Mouse (Mus musculus): ENCODE measurements at regions not wholly inside any gene's neighbourhood (a gene's known extent, or its start where the extent isn't known, plus 50 kb on each side); places are given as distances from the start of the nearest gene placed in this dataset.

- Histone ChIP-seq H3K9ac (ENCODE audit: low read depth, low read length, severe bottlenecking) (no peak overlapping the region), H3K4me1 (ENCODE audit: control insufficient read depth, insufficient read depth, low read length) (peaks cover 8% of the 10 kb centered on the region; the same call in 1 of the 2 replicates), H3K36me3 (ENCODE audit: control insufficient read depth, insufficient read depth, low read length) (no peaks in the 10 kb centered on the region), H3K4me3 (replicated peaks; ENCODE audit: low read length) (no peak overlapping the region), H3K9me3 (ENCODE audit: control insufficient read depth, low read length) (no peaks in the 10 kb centered on the region), H3K4me2 (replicated peaks; ENCODE audit: low read depth, low read length, severe bottlenecking) (no peak overlapping the region), H3K27ac (replicated peaks; ENCODE audit: low read depth, low read length) (no peak overlapping the region), H3K27me3 (ENCODE audit: control insufficient read depth, insufficient read depth, low read length) (no peaks in the 10 kb centered on the region)
- no peak for DNase-seq (ENCODE audit: low spot score)
- ATAC-seq (ENCODE audit: low FRiP score, low read depth): no peak
- 59% methylated on average over 8 of the region's 8 CpGs for WGBS
- no peak for TF ChIP-seq POLR2A (IDR thresholded peaks at IDR 0.05; ENCODE audit: borderline replicate concordance, extremely low read depth, insufficient read depth, insufficient read length)
These were observed 67.5 kb upstream of the Dph5 start for GRCm38 (mm10) chr3:115820139-115820481.

GRCm38 (mm10) chr3:115821627-115822026 is 66.0 kb upstream of the Dph5 start:
- Histone ChIP-seq H3K27ac (replicated peaks; ENCODE audit: low read depth, low read length) (no peak overlapping the region), H3K36me3 (ENCODE audit: control insufficient read depth, insufficient read depth, low read length) (no peaks in the 10 kb centered on the region), H3K9me3 (ENCODE audit: control insufficient read depth, low read length) (no peaks in the 10 kb centered on the region), H3K4me3 (replicated peaks; ENCODE audit: low read length) (no peak overlapping the region), H3K9ac (ENCODE audit: low read depth, low read length, severe bottlenecking) (no peak overlapping the region), H3K27me3 (ENCODE audit: control insufficient read depth, insufficient read depth, low read length) (no peaks in the 10 kb centered on the region), H3K4me2 (replicated peaks; ENCODE audit: low read depth, low read length, severe bottlenecking) (no peak overlapping the region), H3K4me1 (ENCODE audit: control insufficient read depth, insufficient read depth, low read length) (no peaks in the 10 kb centered on the region)
- no peak for TF ChIP-seq POLR2A (IDR thresholded peaks at IDR 0.05; ENCODE audit: borderline replicate concordance, extremely low read depth, insufficient read depth, insufficient read length)
- WGBS: 84% methylated on average over 2 of the region's 2 CpGs
- no peak for ATAC-seq (ENCODE audit: low FRiP score, low read depth)
- DNase-seq (ENCODE audit: low spot score): no peak

- TF ChIP-seq POLR2A (IDR thresholded peaks at IDR 0.05; ENCODE audit: borderline replicate concordance, extremely low read depth, insufficient read depth, insufficient read length): no peak
- WGBS: 83% methylated on average over 6 of the region's 6 CpGs
- H3K4me2 ChIP-seq (replicated peaks; ENCODE audit: low read depth, low read length, severe bottlenecking): no peak overlapping the region
- ATAC-seq (ENCODE audit: low FRiP score, low read depth): no peak
- no peak overlapping the region for H3K9ac ChIP-seq (ENCODE audit: low read depth, low read length, severe bottlenecking)
- no peak overlapping the region for H3K27ac ChIP-seq (replicated peaks; ENCODE audit: low read depth, low read length)
- no peaks in the 10 kb centered on the region for H3K27me3 ChIP-seq (ENCODE audit: control insufficient read depth, insufficient read depth, low read length)
- no peaks in the 10 kb centered on the region for H3K4me1 ChIP-seq (ENCODE audit: control insufficient read depth, insufficient read depth, low read length)
- H3K4me3 ChIP-seq (replicated peaks; ENCODE audit: low read length): no peak overlapping the region
- H3K36me3 ChIP-seq (ENCODE audit: control insufficient read depth, insufficient read depth, low read length): no peaks in the 10 kb centered on the region
- no peak for DNase-seq (ENCODE audit: low spot score)
- no peaks in the 10 kb centered on the region for H3K9me3 ChIP-seq (ENCODE audit: control insufficient read depth, low read length)
These were observed 65.1 kb upstream of the Dph5 start for GRCm38 (mm10) chr3:115822491-115822890.

- H3K4me2 ChIP-seq (replicated peaks; ENCODE audit: low read depth, low read length, severe bottlenecking): no peak overlapping the region
- H3K36me3 ChIP-seq (ENCODE audit: control insufficient read depth, insufficient read depth, low read length): no peaks in the 10 kb centered on the region
- DNase-seq (ENCODE audit: low spot score) (no peak), ATAC-seq (ENCODE audit: low FRiP score, low read depth) (no peak)
- H3K27ac ChIP-seq (replicated peaks; ENCODE audit: low read depth, low read length): no peak overlapping the region
- H3K27me3 ChIP-seq (ENCODE audit: control insufficient read depth, insufficient read depth, low read length): no peaks in the 10 kb centered on the region
- no peaks in the 10 kb centered on the region for H3K4me1 ChIP-seq (ENCODE audit: control insufficient read depth, insufficient read depth, low read length)
- no peak for TF ChIP-seq POLR2A (IDR thresholded peaks at IDR 0.05; ENCODE audit: borderline replicate concordance, extremely low read depth, insufficient read depth, insufficient read length)
- H3K9me3 ChIP-seq (ENCODE audit: control insufficient read depth, low read length): no peaks in the 10 kb centered on the region
- no peak overlapping the region for H3K9ac ChIP-seq (ENCODE audit: low read depth, low read length, severe bottlenecking)
- 72% methylated on average over 5 of the region's 5 CpGs for WGBS
- no peak overlapping the region for H3K4me3 ChIP-seq (replicated peaks; ENCODE audit: low read length)
These were observed 63.9 kb upstream of the Dph5 start for GRCm38 (mm10) chr3:115823741-115824140.

- Histone ChIP-seq H3K27me3 (ENCODE audit: control insufficient read depth, insufficient read depth, low read length) (no peaks in the 10 kb centered on the region), H3K4me3 (replicated peaks; ENCODE audit: low read length) (no peak overlapping the region), H3K4me1 (ENCODE audit: control insufficient read depth, insufficient read depth, low read length) (no peaks in the 10 kb centered on the region), H3K9ac (ENCODE audit: low read depth, low read length, severe bottlenecking) (no peak overlapping the region), H3K9me3 (ENCODE audit: control insufficient read depth, low read length) (no peaks in the 10 kb centered on the region), H3K27ac (replicated peaks; ENCODE audit: low read depth, low read length) (no peak overlapping the region), H3K4me2 (replicated peaks; ENCODE audit: low read depth, low read length, severe bottlenecking) (no peak overlapping the region), H3K36me3 (ENCODE audit: control insufficient read depth, insufficient read depth, low read length) (no peaks in the 10 kb centered on the region)
- no peak for TF ChIP-seq POLR2A (IDR thresholded peaks at IDR 0.05; ENCODE audit: borderline replicate concordance, extremely low read depth, insufficient read depth, insufficient read length)
- 56% methylated on average over 2 of the region's 2 CpGs for WGBS
- no peak for ATAC-seq (ENCODE audit: low FRiP score, low read depth)
- DNase-seq (ENCODE audit: low spot score): no peak
These were observed 62.8 kb upstream of the Dph5 start for GRCm38 (mm10) chr3:115824792-115825191.

GRCm38 (mm10) chr3:115835381-115835780 is 52.3 kb upstream of the Dph5 start:
- Histone ChIP-seq H3K27me3 (ENCODE audit: control insufficient read depth, insufficient read depth, low read length) (no peaks in the 10 kb centered on the region), H3K4me2 (replicated peaks; ENCODE audit: low read depth, low read length, severe bottlenecking) (no peak overlapping the region), H3K36me3 (ENCODE audit: control insufficient read depth, insufficient read depth, low read length) (no peaks in the 10 kb centered on the region), H3K9me3 (ENCODE audit: control insufficient read depth, low read length) (no peaks in the 10 kb centered on the region), H3K4me1 (ENCODE audit: control insufficient read depth, insufficient read depth, low read length) (no peaks in the 10 kb centered on the region), H3K4me3 (replicated peaks; ENCODE audit: low read length) (no peak overlapping the region), H3K27ac (replicated peaks; ENCODE audit: low read depth, low read length) (no peak overlapping the region), H3K9ac (ENCODE audit: low read depth, low read length, severe bottlenecking) (no peak overlapping the region)
- TF ChIP-seq POLR2A (IDR thresholded peaks at IDR 0.05; ENCODE audit: borderline replicate concordance, extremely low read depth, insufficient read depth, insufficient read length): no peak
- ATAC-seq (ENCODE audit: low FRiP score, low read depth): no peak
- no peak for DNase-seq (ENCODE audit: low spot score)
